Mouse (Mus musculus) mesoderm, embryonic 11.5 days (tissue): ENCODE results near the gene Plpp2.

Source experiments
- DNase-seq: peaks from one replicate; pipeline ENCODE4 v3.0.0-alpha.2; 2012; ENCODE audit warnings: low read depth, low spot score

The Plpp2 gene

GRCm38 (mm10) chr10:79528081-79528480, 5.5 kb downstream of the Plpp2 start:
- no peak for DNase-seq

DNA sequence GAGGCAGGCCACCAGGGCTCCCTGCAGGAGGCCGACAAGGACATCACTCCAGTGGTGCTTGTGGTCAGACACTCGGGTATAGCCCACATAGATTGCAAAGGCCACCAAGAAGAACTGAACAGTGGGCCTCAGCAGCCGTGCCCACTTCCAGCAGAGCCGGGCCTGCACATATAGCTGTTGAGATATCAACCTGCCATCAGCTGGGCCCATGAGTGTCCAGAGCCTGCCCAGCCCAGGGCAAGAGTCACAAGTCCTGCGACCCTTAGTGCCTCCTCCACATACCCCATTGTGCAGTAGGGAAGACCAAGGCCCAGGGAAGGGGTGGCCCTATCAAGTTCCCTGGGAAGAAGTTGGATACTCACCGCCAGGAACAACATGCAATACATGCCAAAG, 6.1 kb downstream of the Plpp2 start:
- DNase-seq = no peak

DNA sequence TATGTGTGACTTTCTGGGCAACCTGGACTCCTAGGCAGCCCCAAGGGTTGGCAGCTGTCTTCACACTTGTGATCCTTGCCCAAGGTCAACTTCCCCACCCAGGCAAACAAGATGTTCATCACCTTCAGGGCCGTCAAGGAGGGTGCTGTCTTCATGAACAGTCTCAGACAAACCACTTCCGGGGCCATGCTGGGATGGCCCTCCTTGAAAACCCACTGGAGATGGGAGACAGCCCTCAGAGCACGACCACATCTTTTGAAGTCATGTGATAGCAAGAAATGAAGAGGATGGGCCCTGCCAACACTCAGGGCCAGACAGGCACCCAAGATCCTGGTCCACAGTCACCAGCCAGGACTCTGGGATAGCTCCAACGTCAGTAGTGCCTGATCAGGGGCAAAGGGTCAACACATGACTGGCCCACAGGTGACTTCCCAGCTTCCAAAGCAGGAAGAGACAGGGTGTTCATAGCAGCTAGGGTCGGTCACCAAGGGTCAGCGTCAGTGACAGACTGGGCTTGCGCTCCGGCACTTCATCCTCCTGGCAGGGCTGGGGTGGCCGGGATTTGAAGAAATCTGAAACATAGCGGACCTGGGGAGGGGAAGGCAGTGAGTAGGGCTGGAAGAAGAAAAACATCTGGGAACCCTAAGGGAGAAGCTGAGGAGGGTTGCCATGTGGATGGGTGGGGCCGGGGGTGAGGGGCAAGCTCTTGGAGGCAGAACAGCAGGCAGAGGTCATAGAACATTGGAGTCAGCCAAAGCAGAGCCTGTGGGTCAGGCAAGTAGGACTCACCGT, 6.7 kb downstream of the Plpp2 start:
- no peak for DNase-seq

DNA sequence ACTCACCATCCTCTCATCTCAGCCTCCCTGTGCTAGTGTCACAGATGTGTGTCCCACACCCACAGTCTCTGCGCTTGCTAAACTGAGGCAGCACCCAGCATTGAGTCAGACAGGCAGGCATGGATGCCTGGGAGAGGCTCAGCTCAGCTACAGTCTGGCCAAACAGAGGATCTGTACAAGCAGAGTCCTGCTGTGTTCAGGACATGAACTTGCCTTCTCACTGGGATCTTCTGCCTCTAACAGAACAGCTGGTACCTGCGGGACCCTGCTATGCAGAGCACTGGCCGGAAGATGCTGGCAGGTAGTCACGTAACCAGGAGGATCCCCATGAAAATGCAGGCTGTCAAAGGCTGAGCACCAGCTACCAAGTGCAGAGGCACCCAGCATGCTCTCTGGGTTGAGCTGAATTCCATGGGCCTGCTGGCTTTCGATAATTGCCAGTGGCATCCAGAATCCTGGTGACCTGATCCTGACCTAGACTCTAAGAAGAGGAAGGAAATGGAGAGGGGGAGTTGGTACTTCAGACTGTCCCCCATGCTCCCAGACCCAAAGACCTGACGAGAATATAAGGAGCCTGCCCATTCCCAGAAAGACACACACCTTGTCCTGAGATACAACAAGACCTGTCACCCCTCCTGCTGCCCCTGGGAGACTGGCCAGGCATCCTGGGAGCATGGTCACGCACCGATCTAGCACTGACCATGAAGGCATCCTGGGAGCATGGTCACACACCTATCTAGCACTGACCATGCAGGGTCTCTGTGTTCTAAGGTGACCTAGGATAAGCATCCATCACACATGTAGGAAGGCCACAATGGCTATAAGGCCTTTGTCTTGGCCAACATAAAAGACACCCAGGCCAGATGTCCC, 7.9 kb downstream of the Plpp2 start:
- no peak for DNase-seq

DNA sequence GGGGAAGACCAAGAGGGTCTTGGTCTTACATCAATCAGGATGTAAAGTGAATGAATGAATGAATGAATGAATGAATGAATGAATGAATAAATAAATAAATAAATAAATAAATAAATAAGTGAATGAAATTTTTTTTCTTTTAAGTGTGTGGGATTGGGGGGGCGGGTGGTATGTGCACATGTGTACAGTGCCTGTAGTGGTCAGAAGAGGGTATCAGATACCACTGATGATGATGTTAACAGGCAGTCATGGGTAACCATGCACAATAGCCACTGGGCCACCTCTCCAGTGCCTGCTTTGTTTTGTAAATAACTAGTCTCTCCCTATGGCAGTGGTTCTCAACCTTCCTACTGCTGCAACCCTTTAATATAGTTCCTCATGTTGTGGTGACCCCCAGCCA, 9.2 kb downstream of the Plpp2 start:
- no peak for DNase-seq

DNA sequence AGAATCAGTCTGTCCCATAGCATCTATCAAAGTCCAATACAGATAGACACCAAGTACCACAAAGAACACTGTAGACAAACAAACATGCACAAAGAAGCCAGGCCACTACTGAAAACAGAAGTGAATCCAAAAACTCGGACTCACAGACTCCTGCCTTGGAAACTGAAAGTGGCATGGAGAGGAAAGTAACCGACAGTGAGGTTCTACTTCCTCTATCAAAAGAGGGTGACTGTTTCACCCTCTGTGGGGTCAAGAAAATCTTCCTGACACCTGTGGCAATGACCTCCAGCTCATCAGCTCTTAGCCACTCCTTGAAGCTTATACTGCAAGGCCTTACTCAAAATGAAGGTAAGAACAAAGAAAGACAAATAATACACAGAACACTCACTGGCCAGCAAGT, 26.9 kb downstream of the Plpp2 start:
- DNase-seq = no peak

- peak; percentile 6 for DNase-seq
Measured at GRCm38 (mm10) chr10:79502830-79503644, 30.6 kb downstream of the Plpp2 start.

GRCm38 (mm10) chr10:79496701-79497288, 36.8 kb downstream of the Plpp2 start:
- no peak for DNase-seq

- DNase-seq = no peak
Measured at GRCm38 (mm10) chr10:79495886-79496285, 37.7 kb downstream of the Plpp2 start.
